ENCODE assay signal across 18 mouse cellular contexts in the genomic region with DNA sequence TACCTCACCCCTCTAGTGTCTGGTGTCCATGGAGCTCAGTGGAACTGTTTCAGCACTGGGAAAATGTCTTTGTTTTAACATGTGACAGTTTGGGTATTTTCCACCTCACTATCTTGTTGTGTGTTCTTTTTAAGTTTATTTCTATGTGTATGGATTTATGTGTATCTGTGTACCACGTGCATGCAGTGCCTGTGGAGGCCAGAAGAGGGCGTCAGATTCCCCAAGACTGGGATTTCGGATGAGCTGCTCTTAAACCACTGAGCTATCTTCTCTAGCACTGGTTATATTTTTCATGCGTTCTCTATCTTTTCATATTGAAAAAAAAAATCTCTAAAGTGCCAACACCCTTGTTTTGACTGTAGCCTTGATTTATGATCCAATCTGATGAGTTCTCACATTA.
A peak's percentile ranks its signal among the peaks of the same experiment; 100 is the strongest.
DNase-seq lines count a peak whose midpoint lies in the region; ATAC-seq and TF ChIP-seq lines count a peak whose summit lies in the region.
"Had no signal": no experiment of that assay in that cellular context is flagged by ENCODE, and none has a peak within 500 bp of the region (broad histone marks: within the 10 kb centered on the region; RNA-seq: fewer than 3 reads in every experiment).

No protein-coding gene starts in this region.

- no peaks in the 10 kb centered on the region for H3K36me3 ChIP-seq in kidney, embryonic 16.5 days (ENCODE audit: insufficient read depth, low read length)
- no peaks in the 10 kb centered on the region for H3K36me3 ChIP-seq in testis, adult 2 months (ENCODE audit: control insufficient read depth, insufficient read depth, low read length)
- H3K36me3 ChIP-seq: heart, embryonic 13.5 days; hindbrain, embryonic 13.5 days; intestine, embryonic 15.5 days; limb, embryonic 13.5 days had no signal

- ATAC-seq in kidney, embryonic 16.5 days (ENCODE audit: low FRiP score, low TSS enrichment), result no peak
- no peak for ATAC-seq in Patski
- ATAC-seq: activated CD4-positive, CD25-positive, alpha-beta regulatory T cell, adult 4 months; intestine, embryonic 15.5 days had no signal

- DNase-seq in kidney, adult 18-20 months, result no peak
- DNase-seq in testis, postnatal 14 days (ENCODE audit: low spot score), result no peak
- DNase-seq in Patski (ENCODE audit: low read depth, low spot score), result no peak
- no peak for DNase-seq in cerebellum, adult 9-11 months
- DNase-seq in left cerebral cortex, adult 9 months (ENCODE audit: low spot score in 2 of 2), result no peak
- DNase-seq: adrenal gland, postnatal 10 days; cerebellum, postnatal 14 days; embryo, embryonic 11 days; kidney, postnatal 36 days; lung, postnatal 4 days; thymus, postnatal 14 days had no signal

- WGBS in kidney, embryonic 16.5 days, result 74% methylated on average over 4 of the region's 4 CpGs

- POLR2A ChIA-PET in Patski (lab: Charles Lee), result no interaction called here

- H3K9me3 ChIP-seq in kidney, embryonic 16.5 days (ENCODE audit: low read length), result no peaks in the 10 kb centered on the region
- H3K9me3 ChIP-seq: heart, embryonic 13.5 days; hindbrain, embryonic 13.5 days; intestine, embryonic 15.5 days; limb, embryonic 13.5 days had no signal

- H3K4me1 ChIP-seq in kidney, embryonic 16.5 days (ENCODE audit: insufficient read depth, low read length), result no peaks in the 10 kb centered on the region
- peaks cover 2% of the 10 kb centered on the region; the same call in 1 of the 2 replicates for H3K4me1 ChIP-seq in testis, adult 2 months (ENCODE audit: control insufficient read depth, insufficient read depth, low read length)
- H3K4me1 ChIP-seq: heart, embryonic 13.5 days; hindbrain, embryonic 13.5 days; intestine, embryonic 15.5 days had no signal

- TF ChIP-seq CTCF in testis, adult 2 months (IDR thresholded peaks at IDR 0.05; ENCODE audit: control insufficient read depth, insufficient read depth, insufficient replicate concordance, low read depth, low read length), result peak; percentile 66; the same call in 1 of the 2 replicates
- TF ChIP-seq CTCF in Patski (IDR thresholded peaks at IDR 0.05), result peak; percentile 45

- no peak overlapping the region for H3K9ac ChIP-seq in kidney, embryonic 16.5 days (replicated peaks; ENCODE audit: low read length)
- H3K9ac ChIP-seq: heart, embryonic 13.5 days; hindbrain, embryonic 13.5 days; intestine, embryonic 15.5 days; limb, embryonic 13.5 days had no signal

- H3K4me3 ChIP-seq in kidney, embryonic 16.5 days (ENCODE audit: low read length), result no peak overlapping the region
- no peak overlapping the region for H3K4me3 ChIP-seq in testis, adult 2 months (ENCODE audit: control insufficient read depth, low read depth, low read length)
- H3K4me3 ChIP-seq: heart, embryonic 13.5 days; hindbrain, embryonic 13.5 days; intestine, embryonic 15.5 days; limb, embryonic 13.5 days had no signal

- CTCF ChIA-PET in Patski (lab: Charles Lee), result no interaction called here

- no peak overlapping the region for H3K4me2 ChIP-seq in kidney, embryonic 16.5 days (replicated peaks; ENCODE audit: low read depth, low read length)
- H3K4me2 ChIP-seq: heart, embryonic 13.5 days; hindbrain, embryonic 13.5 days; intestine, embryonic 15.5 days; limb, embryonic 13.5 days had no signal

- peak overlapping the region; percentile 28; the same call in 1 of the 2 replicates for H3K27ac ChIP-seq in kidney, embryonic 16.5 days (ENCODE audit: low read length)
- no peak overlapping the region for H3K27ac ChIP-seq in testis, adult 2 months (ENCODE audit: control insufficient read depth, insufficient read depth, low read depth, low read length)
- H3K27ac ChIP-seq: heart, embryonic 13.5 days; hindbrain, embryonic 13.5 days; intestine, embryonic 15.5 days; limb, embryonic 13.5 days had no signal

- in situ Hi-C loops in Patski (cut with MboI; ENCODE audit: low pct_unique_long_range_greater_than_20kb), result no loop called here

- H3K27me3 ChIP-seq in kidney, embryonic 16.5 days (ENCODE audit: insufficient read depth, low read length), result no peaks in the 10 kb centered on the region
- no peaks in the 10 kb centered on the region for H3K27me3 ChIP-seq in testis, adult 2 months (ENCODE audit: control insufficient read depth, insufficient read depth, low read length)
- H3K27me3 ChIP-seq in Patski, result peaks cover 7% of the 10 kb centered on the region
- H3K27me3 ChIP-seq: heart, embryonic 13.5 days; intestine, embryonic 15.5 days; limb, embryonic 13.5 days had no signal

- TF ChIP-seq POLR2A in testis, adult 2 months (IDR thresholded peaks at IDR 0.05; ENCODE audit: control insufficient read depth, low read depth, low read length), result no peak
